In the genomic region with DNA sequence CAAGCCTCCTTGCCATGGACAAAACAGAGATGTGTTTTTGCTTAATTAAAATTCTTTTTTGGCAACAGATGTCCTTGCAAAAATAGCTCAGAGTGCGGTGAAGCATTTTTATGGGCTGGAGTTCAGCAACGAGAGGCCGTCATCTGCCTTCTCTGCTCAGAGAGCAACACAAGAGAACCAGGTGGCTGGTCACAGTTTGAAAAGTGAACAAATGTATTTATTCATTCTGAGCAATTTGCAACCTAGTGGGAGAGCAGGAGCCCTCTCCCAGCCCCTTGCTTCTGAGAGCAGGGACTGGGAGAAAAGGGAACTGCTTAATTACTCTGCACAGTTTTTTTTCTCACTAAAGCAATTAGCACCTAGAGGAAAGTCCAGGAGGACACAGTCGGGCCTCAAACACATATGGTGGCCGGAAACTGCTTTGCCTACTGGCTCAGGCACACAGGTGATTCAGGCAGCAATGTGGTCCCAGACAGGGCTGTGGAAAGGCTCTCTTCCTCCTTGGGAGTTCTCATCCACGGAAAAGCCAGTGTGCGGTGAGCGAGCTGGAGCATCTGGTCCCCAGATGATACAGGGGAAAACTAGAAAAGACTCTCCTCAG, we compare ENCODE assay signal across 9 mouse cellular contexts.
DNase-seq lines count a peak whose midpoint lies in the region; ATAC-seq lines count a peak whose summit lies in the region.
"Had no signal": no experiment of that assay in that cellular context is flagged by ENCODE, and none has a peak within 500 bp of the region (broad histone marks: within the 10 kb centered on the region; RNA-seq: fewer than 3 reads in every experiment).

No protein-coding gene starts in this region.

- 9% methylated on average over 8 of the region's 8 CpGs for WGBS in neural tube, embryonic 15.5 days

- peaks cover 13% of the 10 kb centered on the region for H3K4me1 ChIP-seq in neural tube, embryonic 15.5 days
- H3K4me1 ChIP-seq: heart, embryonic 15.5 days had no signal

- H3K4me3 ChIP-seq in neural tube, embryonic 15.5 days (replicated peaks) = no peak overlapping the region
- H3K4me3 ChIP-seq: heart, embryonic 15.5 days had no signal

- H3K9me3 ChIP-seq in neural tube, embryonic 15.5 days (replicated peaks) = no peaks in the 10 kb centered on the region
- H3K9me3 ChIP-seq: heart, embryonic 15.5 days had no signal

- DNase-seq in cerebellum, postnatal 25 days = peak; percentile 76 to 80
- peak; percentile 4 to 8 for DNase-seq in frontal cortex, postnatal 10 days (ENCODE audit: low spot score in 2 of 2)
- peak; percentile 20 to 55 for DNase-seq in left cerebral cortex, adult 9 months (ENCODE audit: low spot score in 2 of 2)
- DNase-seq in gastrocnemius, postnatal 4 days (ENCODE audit: low spot score in 2 of 2) = no peak
- no peak for DNase-seq in thymus, postnatal 14 days
- DNase-seq in heart, adult 8-10 months (ENCODE audit: low spot score) = no peak
- DNase-seq in gastrocnemius, postnatal 10 days = no peak

- no peak overlapping the region for H3K9ac ChIP-seq in neural tube, embryonic 15.5 days (replicated peaks)
- H3K9ac ChIP-seq: heart, embryonic 15.5 days had no signal

- ATAC-seq in neural tube, embryonic 15.5 days (ENCODE audit: low FRiP score) = peak; percentile 68

- H3K36me3 ChIP-seq in neural tube, embryonic 15.5 days = no peaks in the 10 kb centered on the region
- H3K36me3 ChIP-seq: heart, embryonic 15.5 days had no signal

- H3K4me2 ChIP-seq in neural tube, embryonic 15.5 days = no peak overlapping the region
- H3K4me2 ChIP-seq: heart, embryonic 15.5 days had no signal

- no peaks in the 10 kb centered on the region for H3K27me3 ChIP-seq in neural tube, embryonic 15.5 days (replicated peaks)
- H3K27me3 ChIP-seq: heart, embryonic 15.5 days had no signal

- H3K27ac ChIP-seq in neural tube, embryonic 15.5 days (replicated peaks) = peak overlapping the region; percentile 63; the same call in 1 of the 2 replicates
- H3K27ac ChIP-seq: heart, embryonic 15.5 days had no signal

Comparison
In these comparisons a context has a peak if more than half of its experiments do, and no peak if none do; other contexts are left out.
1. DNase-seq: peak in cerebellum, postnatal 25 days (2 of 2), frontal cortex, postnatal 10 days (2 of 2) and left cerebral cortex, adult 9 months (2 of 2); none in gastrocnemius, postnatal 4 days (0 of 2), thymus, postnatal 14 days (single experiment), heart, adult 8-10 months (single experiment) and gastrocnemius, postnatal 10 days (single experiment).